Mouse (Mus musculus): ENCODE measurements around the gene Baz1a. TPM values are rescaled to one million over a fixed set of nuclear protein-coding genes. Genes with fewer than 3 reads are reported as not detected.

Baz1a gene
- polyA plus RNA-seq, 1 experiment from 2014 or later, result 25.2 TPM

DNA sequence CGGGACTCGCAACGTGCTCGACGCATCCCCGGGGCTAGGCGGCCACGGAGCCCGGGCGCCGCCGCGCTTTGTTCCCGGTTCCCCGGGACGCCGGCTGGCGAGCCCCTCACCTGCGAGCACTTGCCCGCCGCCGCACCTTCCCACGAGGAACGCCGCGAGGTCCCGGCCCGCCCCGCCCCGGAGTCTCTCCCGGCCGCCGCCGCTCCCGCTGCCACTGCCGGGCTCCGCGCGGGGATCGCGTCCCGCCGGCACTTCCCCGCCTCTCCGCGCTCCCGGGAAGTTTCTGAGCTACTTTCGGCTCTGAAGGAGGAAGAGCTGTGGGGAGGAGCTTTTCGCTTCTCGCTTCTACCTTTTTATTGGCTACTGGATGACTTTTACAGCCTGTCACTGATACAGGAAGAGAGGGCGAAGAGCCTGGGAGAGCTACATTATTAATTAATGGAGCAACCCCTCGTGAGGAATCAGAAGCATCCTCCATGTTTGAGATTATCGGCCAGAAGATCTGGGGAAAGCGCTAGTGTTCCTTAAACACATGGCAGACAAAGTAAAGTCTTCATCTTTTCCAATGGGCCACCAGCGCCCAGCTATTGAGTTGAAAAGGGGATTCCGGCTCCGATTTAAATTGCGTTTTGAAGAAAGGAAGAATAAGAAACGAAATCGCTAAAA, 28.0 kb downstream of the Baz1a start, which contains the start of gene Gm20403:
TSS of gene Gm20403 (minus strand) at position 478 of the 666 bp plus-strand sequence.
- Histone ChIP-seq H3K4me3 (ENCODE audit: low read length) (peak within 1 kb of the TSS; percentile 88), H3K27ac (ENCODE audit: low read depth, low read length) (peak within 1 kb of the TSS; percentile 93), H3K27me3 (ENCODE audit: control insufficient read depth, insufficient read depth, low read length) (no peaks in the 10 kb centered on the region), H3K4me1 (ENCODE audit: control insufficient read depth, insufficient read depth, low read length) (peaks cover 4% of the 10 kb centered on the region; the same call in 1 of the 2 replicates), H3K36me3 (ENCODE audit: control insufficient read depth, insufficient read depth, low read length) (no peaks in the 10 kb centered on the region; the same call in 1 of the 2 replicates), H3K9me3 (ENCODE audit: control insufficient read depth, low read length) (no peaks in the 10 kb centered on the region), H3K9ac (ENCODE audit: low read depth, low read length) (peak within 1 kb of the TSS; percentile 94), H3K4me2 (replicated peaks; ENCODE audit: low read depth, low read length) (peak within 1 kb of the TSS; percentile 89)
- peak; percentile 80 for ATAC-seq (ENCODE audit: low FRiP score, low TSS enrichment)
- under 1% methylated on average over 50 of the region's 60 CpGs for WGBS

DNA sequence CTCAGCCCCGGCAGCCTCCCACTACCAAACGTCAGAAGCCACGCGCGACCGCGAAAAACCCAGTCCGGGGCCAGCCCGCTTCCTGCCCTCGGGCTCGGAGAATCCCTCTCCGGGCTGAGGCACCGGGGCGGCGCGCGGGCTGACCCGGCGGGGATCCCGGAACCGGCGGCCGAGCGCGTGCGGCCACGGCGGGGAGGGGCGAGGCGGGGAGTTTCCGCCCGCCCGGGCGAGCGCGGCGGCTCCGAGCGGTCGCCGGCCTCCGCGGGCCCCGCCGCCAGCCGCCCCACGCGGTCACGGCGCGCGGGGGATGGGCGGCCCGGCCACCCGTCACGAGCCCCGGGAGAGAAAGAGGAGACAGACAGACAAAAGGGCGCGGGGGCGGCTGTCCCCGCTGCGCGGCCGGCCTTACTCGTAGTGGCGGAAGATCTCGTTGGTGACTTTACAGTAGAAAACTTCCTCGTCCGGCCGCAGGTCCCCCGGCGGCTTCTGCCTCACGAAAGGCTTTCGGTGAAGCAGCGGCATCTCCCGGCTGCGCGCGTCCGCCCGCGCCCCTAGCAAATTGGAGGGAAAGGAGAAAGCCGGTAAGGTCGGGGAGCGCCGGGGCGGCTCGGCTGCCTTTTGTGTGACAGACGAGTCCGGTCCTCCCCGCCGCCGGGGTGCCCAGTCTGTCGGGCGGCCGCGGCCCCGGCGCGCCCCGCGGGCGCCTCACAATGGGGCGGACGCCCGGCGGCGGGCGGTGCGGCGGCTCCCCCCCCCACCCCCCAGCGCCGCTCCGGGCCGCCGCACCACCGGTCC, 28.7 kb downstream of the Baz1a start:
- Histone ChIP-seq H3K4me2 (replicated peaks; ENCODE audit: low read depth, low read length) (peak overlapping the region; percentile 89), H3K4me3 (ENCODE audit: low read length) (peak overlapping the region; percentile 88), H3K27me3 (ENCODE audit: control insufficient read depth, insufficient read depth, low read length) (no peaks in the 10 kb centered on the region), H3K4me1 (ENCODE audit: control insufficient read depth, insufficient read depth, low read length) (peaks cover 4% of the 10 kb centered on the region; the same call in 1 of the 2 replicates), H3K36me3 (ENCODE audit: control insufficient read depth, insufficient read depth, low read length) (peaks cover 1% of the 10 kb centered on the region; the same call in 1 of the 2 replicates), H3K27ac (ENCODE audit: low read depth, low read length) (peak overlapping the region; percentile 93), H3K9ac (ENCODE audit: low read depth, low read length) (peak overlapping the region; percentile 94), H3K9me3 (ENCODE audit: control insufficient read depth, low read length) (no peaks in the 10 kb centered on the region)
- peak; percentile 58 for ATAC-seq (ENCODE audit: low FRiP score, low TSS enrichment)
- under 1% methylated on average over 93 of the region's 117 CpGs for whole genome bisulfite sequencing

DNA sequence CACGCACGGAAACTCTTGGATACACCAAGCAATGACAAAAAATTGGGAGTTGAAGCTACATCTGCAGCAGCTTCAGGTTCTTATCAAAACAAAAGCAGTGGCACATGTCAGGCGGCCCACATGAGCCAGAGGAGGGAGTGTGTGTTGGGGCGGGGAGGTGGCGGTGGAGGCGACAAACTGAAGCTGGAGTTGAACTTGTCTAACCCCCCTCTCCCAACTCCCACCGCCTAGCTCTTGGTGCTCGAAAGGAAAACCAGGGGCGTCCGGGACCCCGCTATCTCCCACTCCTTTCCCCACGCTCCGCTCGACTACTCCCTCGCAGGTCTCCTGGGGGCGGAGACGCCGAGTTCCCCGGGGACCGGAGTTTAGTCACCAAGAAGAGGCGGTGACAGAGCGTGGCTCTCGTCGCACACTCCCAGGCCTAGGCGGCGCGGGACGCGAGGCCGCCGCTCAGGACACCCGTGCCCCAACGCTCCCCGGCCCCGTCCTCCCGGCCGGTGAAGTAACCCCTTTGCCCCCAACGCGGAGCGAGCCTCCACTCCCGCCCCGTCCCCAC, 29.4 kb downstream of the Baz1a start:
- H3K27ac ChIP-seq (ENCODE audit: low read depth, low read length), result peak overlapping the region; percentile 93
- H3K4me2 ChIP-seq (replicated peaks; ENCODE audit: low read depth, low read length), result peak overlapping the region; percentile 89
- peak overlapping the region; percentile 94 for H3K9ac ChIP-seq (ENCODE audit: low read depth, low read length)
- ATAC-seq (ENCODE audit: low FRiP score, low TSS enrichment), result peak; percentile 83
- H3K9me3 ChIP-seq (ENCODE audit: control insufficient read depth, low read length), result no peaks in the 10 kb centered on the region
- peak overlapping the region; percentile 88 for H3K4me3 ChIP-seq (ENCODE audit: low read length)
- WGBS, result 1% methylated on average over 34 of the region's 42 CpGs
- peaks cover 4% of the 10 kb centered on the region; the same call in 1 of the 2 replicates for H3K36me3 ChIP-seq (ENCODE audit: control insufficient read depth, insufficient read depth, low read length)
- H3K27me3 ChIP-seq (ENCODE audit: control insufficient read depth, insufficient read depth, low read length), result no peaks in the 10 kb centered on the region
- peaks cover 4% of the 10 kb centered on the region; the same call in 1 of the 2 replicates for H3K4me1 ChIP-seq (ENCODE audit: control insufficient read depth, insufficient read depth, low read length)

DNA sequence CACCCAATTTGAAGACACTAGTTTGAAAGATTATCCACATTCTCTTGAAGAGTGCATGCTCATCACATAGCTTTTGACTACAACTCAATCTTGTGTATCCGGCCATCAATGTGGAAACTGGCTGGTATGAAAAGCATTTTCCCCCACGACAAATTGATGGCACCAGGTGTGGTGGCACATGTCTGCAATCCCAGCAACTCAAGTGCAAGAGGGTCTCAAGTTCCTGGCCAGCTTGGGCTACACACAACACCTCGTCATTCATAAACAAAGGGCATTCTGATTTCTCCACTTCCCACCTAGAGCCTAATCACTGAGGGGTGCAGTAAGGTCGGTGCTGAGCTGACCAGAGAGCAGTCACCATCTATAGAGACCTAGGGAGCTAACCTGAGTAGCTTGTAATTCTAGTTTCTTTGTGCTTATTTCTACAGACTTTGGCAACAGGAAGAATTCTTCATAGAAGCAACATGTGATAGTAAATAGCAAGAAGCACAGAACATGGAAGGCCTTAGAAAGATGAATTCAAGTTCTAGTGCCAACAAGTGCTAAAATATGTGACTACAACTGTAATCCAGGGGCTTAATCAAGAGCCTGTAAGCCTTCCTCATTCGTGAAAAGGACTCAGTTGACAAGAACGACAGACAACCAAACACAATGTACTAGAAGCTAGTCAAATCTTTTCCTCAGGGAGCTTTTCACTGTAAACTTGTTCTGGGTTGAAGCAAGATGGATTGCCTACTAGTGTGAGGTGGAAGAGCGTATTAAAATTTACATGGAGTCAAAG, 31.0 kb downstream of the Baz1a start:
- Histone ChIP-seq H3K4me3 (ENCODE audit: low read length) (no peak overlapping the region), H3K27ac (ENCODE audit: low read depth, low read length) (no peak overlapping the region), H3K9me3 (ENCODE audit: control insufficient read depth, low read length) (no peaks in the 10 kb centered on the region), H3K9ac (ENCODE audit: low read depth, low read length) (no peak overlapping the region), H3K27me3 (ENCODE audit: control insufficient read depth, insufficient read depth, low read length) (no peaks in the 10 kb centered on the region), H3K36me3 (ENCODE audit: control insufficient read depth, insufficient read depth, low read length) (peaks cover 4% of the 10 kb centered on the region; the same call in 1 of the 2 replicates), H3K4me2 (replicated peaks; ENCODE audit: low read depth, low read length) (no peak overlapping the region), H3K4me1 (ENCODE audit: control insufficient read depth, insufficient read depth, low read length) (peaks cover 4% of the 10 kb centered on the region; the same call in 1 of the 2 replicates)
- WGBS, result 77% methylated on average over 7 of the region's 7 CpGs
- ATAC-seq (ENCODE audit: low FRiP score, low TSS enrichment), result no peak

DNA sequence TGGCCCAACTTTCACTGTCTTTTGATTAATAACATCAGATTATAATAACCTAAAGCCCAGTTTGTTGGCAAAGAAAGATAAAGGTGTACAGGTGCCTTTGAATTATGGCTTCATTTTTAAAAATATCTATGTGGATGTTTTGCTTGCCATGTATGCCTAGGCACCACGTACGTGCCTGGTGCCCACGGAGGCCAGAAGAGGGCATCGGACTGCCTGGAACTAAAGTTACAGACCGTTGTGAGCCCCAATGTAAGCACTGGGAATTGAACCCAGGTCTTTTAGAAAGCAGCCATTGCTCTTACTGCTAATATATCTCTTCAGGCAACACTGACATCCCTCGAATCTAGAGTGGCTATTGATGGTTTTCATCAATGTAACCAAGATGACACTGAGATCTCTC, 32.2 kb downstream of the Baz1a start:
- Histone ChIP-seq H3K4me1 (ENCODE audit: control insufficient read depth, insufficient read depth, low read length) (peaks cover 4% of the 10 kb centered on the region; the same call in 1 of the 2 replicates), H3K9ac (ENCODE audit: low read depth, low read length) (no peak overlapping the region), H3K4me3 (ENCODE audit: low read length) (no peak overlapping the region), H3K9me3 (ENCODE audit: control insufficient read depth, low read length) (no peaks in the 10 kb centered on the region), H3K27ac (ENCODE audit: low read depth, low read length) (no peak overlapping the region), H3K36me3 (ENCODE audit: control insufficient read depth, insufficient read depth, low read length) (peaks cover 4% of the 10 kb centered on the region; the same call in 1 of the 2 replicates), H3K4me2 (replicated peaks; ENCODE audit: low read depth, low read length) (no peak overlapping the region), H3K27me3 (ENCODE audit: control insufficient read depth, insufficient read depth, low read length) (no peaks in the 10 kb centered on the region)
- WGBS, result 87% methylated on average over 6 of the region's 6 CpGs
- ATAC-seq (ENCODE audit: low FRiP score, low TSS enrichment), result no peak

DNA sequence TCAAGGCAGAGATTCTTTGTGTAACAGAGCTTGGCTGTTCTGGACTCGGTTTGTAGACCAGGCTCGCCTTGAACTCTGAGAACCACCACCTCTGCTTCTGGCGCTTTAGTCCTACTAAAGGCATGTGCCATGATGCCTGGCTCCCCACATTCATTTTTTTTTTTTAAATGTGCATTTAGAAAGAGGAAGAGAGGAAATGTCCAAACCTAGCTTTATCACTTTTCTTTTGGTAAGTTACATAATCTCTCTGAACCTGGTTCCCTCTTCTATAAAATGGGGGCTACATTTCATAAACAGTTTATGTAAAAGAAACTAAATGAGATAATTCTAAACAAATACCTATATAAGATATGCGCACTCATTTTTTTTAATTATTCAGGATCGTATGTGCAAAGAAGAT, 33.2 kb downstream of the Baz1a start:
- Histone ChIP-seq H3K27me3 (ENCODE audit: control insufficient read depth, insufficient read depth, low read length) (no peaks in the 10 kb centered on the region), H3K36me3 (ENCODE audit: control insufficient read depth, insufficient read depth, low read length) (peaks cover 4% of the 10 kb centered on the region; the same call in 1 of the 2 replicates), H3K4me3 (ENCODE audit: low read length) (no peak overlapping the region), H3K4me1 (ENCODE audit: control insufficient read depth, insufficient read depth, low read length) (peaks cover 4% of the 10 kb centered on the region; the same call in 1 of the 2 replicates), H3K27ac (ENCODE audit: low read depth, low read length) (no peak overlapping the region), H3K4me2 (replicated peaks; ENCODE audit: low read depth, low read length) (no peak overlapping the region), H3K9me3 (ENCODE audit: control insufficient read depth, low read length) (no peaks in the 10 kb centered on the region), H3K9ac (ENCODE audit: low read depth, low read length) (no peak overlapping the region)
- no peak for ATAC-seq (ENCODE audit: low FRiP score, low TSS enrichment)
- 90% methylated on average over 5 of the region's 5 CpGs for WGBS

DNA sequence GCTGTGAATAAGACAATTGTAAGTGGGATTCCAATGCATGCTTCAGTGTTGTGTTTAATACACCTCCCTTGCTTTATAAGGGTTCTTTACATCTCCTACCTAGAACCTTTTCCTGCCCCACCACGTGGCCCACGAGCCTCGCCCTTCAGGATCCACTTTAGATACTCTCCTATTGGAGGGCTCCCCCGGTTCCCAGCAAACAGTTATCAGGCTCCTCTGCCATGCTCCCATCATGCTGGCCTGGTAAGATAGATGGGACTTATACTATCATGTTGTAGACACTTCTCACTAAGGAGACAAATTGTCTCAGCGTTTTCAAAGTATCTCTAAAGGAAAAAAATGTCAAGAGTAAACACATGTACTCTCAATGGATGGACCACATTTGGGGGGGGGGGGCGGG, 33.6 kb downstream of the Baz1a start:
- Histone ChIP-seq H3K27me3 (ENCODE audit: control insufficient read depth, insufficient read depth, low read length) (no peaks in the 10 kb centered on the region), H3K4me2 (replicated peaks; ENCODE audit: low read depth, low read length) (no peak overlapping the region), H3K9me3 (ENCODE audit: control insufficient read depth, low read length) (no peaks in the 10 kb centered on the region), H3K4me1 (ENCODE audit: control insufficient read depth, insufficient read depth, low read length) (peaks cover 4% of the 10 kb centered on the region; the same call in 1 of the 2 replicates), H3K36me3 (ENCODE audit: control insufficient read depth, insufficient read depth, low read length) (peaks cover 4% of the 10 kb centered on the region; the same call in 1 of the 2 replicates), H3K9ac (ENCODE audit: low read depth, low read length) (no peak overlapping the region), H3K27ac (ENCODE audit: low read depth, low read length) (no peak overlapping the region), H3K4me3 (ENCODE audit: low read length) (no peak overlapping the region)
- ATAC-seq (ENCODE audit: low FRiP score, low TSS enrichment), result no peak
- WGBS, result 82% methylated on average over 6 of the region's 6 CpGs

DNA sequence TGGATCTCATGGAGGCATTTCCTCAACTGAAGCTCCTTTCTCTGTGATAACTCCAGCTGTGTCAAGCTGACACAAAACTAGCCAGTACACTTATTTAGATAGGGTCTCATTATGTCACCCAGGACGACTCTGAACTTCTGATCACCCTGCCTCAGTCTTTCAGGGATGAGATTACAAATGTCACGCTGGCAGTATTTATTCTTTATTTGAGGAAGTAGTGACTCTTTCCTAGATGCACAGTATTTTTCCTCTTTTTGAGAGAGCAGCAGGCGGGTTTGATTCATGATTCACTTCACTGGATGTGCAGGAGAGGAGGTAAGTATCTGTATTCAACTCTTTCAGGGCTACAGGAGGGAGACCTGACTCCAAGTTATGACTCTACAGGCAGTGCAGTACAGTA, 45.1 kb downstream of the Baz1a start:
- Histone ChIP-seq H3K27me3 (ENCODE audit: control insufficient read depth, insufficient read depth, low read length) (no peaks in the 10 kb centered on the region), H3K36me3 (ENCODE audit: control insufficient read depth, insufficient read depth, low read length) (peaks cover 12% of the 10 kb centered on the region; the same call in 1 of the 2 replicates), H3K4me3 (ENCODE audit: low read length) (no peak overlapping the region), H3K4me2 (replicated peaks; ENCODE audit: low read depth, low read length) (no peak overlapping the region), H3K4me1 (ENCODE audit: control insufficient read depth, insufficient read depth, low read length) (no peaks in the 10 kb centered on the region), H3K9ac (ENCODE audit: low read depth, low read length) (no peak overlapping the region), H3K9me3 (ENCODE audit: control insufficient read depth, low read length) (no peaks in the 10 kb centered on the region), H3K27ac (ENCODE audit: low read depth, low read length) (no peak overlapping the region)
- ATAC-seq (ENCODE audit: low FRiP score, low TSS enrichment), result no peak
- 61% methylated on average over 3 of the region's 3 CpGs for WGBS

Measured in kidney, embryonic 14.5 days (tissue).